Mouse (Mus musculus) bone marrow, adult 2 months (tissue): ENCODE measurements around the gene Slc12a5.

ENCODE experiments used
- CTCF ChIP-seq: fragments of 200-500 bp; IDR thresholded peaks from 2 replicates; pipeline ENCODE4 v1.5.1; 2011; ENCODE audit warnings: low read length, control low read depth; ENCODE audit not compliant: control insufficient read depth, insufficient read depth
- POLR2A ChIP-seq: fragments of 200-500 bp; IDR thresholded peaks from 2 replicates; pipeline ENCODE4 v1.6.1; 2011; ENCODE audit warnings: low read depth, mild to moderate bottlenecking, control low read depth, low read length, borderline replicate concordance; ENCODE audit not compliant: control insufficient read depth

GRCm38 (mm10) chr2:164940140-164940830 lies 20.3 kb upstream of the Slc12a5 start, which contains the start of gene Mmp9:
- TF ChIP-seq CTCF: no peak
- no peak for TF ChIP-seq POLR2A
